Mouse (Mus musculus) liver, adult (tissue): ENCODE data around the gene Asb7.

Source experiments
- GATA4 ChIP-seq: IDR thresholded peaks from 2 replicates; pipeline ENCODE4 v1.6.1; 2014; ENCODE audit warnings: mild to moderate bottlenecking, low read length; ENCODE audit not compliant: insufficient replicate concordance

Asb7 gene

GRCm38 (mm10) chr7:66600622-66601610 lies 88.5 kb downstream of the Asb7 start:
- TF ChIP-seq GATA4: no peak

- TF ChIP-seq GATA4: no peak
Observed at GRCm38 (mm10) chr7:66600126-66600525, 89.3 kb downstream of the Asb7 start.

- TF ChIP-seq GATA4: no peak
Observed at GRCm38 (mm10) chr7:66597900-66598299, 91.5 kb downstream of the Asb7 start.
